Mouse (Mus musculus) retina, adult 2 months (tissue): ENCODE measurements around the gene Ankrd44.

ENCODE experiments used
- DNase-seq: peaks from one replicate; pipeline ENCODE4 v3.0.0-alpha.2; 2012; ENCODE audit warnings: low read depth, low spot score

The Ankrd44 gene

DNA sequence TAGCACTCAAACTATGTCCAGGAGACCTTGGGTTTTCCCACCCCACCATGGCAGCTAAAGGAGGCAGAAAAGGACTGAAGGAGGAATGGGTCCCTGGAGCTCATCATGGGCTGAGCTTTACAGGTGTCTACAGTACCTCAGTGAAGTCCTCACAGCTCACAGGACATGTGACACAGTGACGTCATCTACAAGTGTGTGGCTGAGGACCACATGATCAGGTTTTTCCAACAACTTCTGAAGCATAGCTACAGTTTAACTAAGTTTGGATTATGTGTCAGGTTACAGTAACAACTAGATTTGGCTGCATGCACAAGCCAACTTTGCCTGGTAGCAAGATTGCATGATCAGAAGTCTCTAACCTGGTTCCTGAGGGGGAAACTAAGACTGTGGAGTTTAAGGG lies 78.9 kb downstream of the Ankrd44 start:
- no peak for DNase-seq

DNA sequence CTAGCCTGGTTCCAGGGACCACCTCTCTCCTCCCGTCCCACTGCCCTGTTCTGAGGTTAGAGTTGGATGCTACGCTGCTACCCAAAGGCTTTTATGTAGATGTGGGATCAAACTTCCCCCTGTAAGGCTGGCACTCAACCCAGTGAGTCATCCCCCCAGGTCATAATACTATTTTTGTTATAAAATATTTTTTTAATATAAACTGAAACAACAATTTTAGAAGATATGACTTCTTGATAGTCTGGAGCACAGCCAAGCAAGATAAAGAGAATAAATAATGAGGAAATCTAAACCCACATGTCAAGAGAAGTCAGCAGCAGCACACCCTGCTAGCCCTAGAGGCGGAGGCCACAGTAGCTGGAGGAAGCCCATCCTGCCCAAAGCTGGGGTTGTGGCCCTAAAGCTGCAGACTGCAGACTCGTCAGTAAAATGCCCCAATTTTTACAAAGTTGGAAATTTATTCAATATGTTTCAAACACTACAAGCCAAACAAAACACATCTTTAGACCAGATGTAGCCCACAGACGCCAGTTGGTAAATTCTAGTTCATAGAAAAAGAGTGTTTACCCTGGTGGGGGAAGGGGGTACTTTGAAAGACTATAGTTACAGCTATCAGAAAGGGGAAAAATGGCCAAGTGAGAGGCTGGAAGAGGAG lies 79.7 kb downstream of the Ankrd44 start:
- no peak for DNase-seq

DNA sequence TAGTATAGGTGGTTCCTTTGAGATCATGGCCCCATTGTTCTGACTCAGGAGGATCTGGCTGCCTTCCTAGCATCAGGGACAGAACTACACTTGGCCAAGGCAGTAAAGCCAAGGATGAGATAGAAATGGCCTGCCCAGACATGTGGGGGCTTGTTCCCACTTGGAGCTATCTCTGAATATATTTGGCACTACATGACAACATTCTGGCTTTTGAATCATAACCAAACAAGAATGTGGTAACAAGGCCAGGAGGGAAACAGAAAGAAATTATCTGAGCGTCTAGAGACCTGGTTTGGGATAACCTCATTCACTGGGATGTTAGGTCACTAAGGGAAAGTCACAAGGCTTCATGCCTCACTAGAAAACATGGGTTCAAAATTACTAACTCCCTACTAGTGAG lies 81.8 kb downstream of the Ankrd44 start:
- no peak for DNase-seq

DNA sequence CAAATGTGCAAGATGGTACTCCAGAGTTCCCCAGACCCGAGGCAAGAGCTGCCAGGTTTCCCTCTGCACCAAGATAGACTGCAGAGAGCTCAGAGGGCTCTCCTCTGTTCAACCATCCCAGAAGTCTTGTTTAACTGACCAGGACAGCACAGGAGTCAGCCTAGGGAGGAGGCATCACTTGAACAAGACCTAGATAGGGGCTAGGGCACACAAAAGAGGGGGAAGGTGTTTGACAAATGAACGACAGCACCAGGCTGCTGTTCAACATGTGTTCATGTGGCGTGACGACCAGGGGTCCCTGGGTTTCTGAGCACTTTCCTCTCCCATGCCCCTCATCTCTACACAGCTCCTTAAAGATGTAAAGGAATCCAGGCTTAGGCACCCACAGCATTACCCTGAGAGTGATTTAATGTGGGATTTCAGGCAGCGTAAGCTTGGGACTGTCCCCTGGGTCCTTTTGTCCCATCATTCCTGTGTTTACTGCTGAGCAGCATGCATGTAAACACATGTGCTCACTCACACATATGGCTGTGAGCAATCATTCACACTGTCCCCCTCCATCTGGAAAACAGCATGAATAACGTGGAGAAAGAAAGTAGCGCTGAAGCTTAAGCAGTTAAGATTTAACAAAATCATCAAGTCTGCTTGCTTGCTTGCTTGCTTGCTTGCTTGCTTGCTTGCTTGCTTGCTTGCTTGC lies 83.3 kb downstream of the Ankrd44 start:
- DNase-seq = no peak

DNA sequence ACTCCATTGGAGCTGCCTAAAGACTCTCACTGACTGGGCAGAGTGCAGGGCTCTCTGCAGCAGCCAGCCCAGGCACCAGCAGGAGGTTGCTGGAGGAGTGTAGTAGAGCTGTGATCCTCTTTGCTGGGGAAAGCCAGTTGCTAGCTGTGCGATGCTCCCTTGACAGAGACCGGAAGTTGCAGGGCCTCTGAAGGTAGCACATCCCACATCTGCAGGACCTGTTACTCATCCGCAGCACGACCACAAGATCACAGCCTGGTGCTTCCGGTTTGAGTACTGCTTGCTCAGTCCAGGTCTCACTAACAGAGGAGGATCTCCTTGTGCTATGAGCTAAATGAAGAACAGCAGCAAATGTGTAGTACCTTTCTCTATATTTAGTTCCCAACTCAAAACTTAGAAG lies 84.4 kb downstream of the Ankrd44 start:
- DNase-seq = no peak

DNA sequence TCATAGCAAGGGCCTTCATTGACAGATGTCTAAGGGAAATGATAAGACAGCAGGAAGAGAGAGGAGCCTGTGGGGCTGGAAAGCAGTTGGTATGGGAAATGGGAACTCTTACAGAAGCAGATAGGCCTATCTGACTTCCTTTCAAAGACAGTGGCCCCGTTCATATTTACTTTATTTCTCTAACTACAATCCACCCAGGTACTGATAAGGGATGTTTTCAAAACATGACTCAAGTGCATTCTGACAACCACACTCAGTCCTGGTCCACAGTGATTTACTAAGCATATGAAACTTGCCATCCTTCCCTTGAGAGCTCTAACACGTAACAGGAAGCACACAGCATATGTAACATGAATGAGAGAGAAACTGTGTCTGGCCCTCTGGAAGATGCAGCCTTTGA lies 86.1 kb downstream of the Ankrd44 start:
- no peak for DNase-seq

DNA sequence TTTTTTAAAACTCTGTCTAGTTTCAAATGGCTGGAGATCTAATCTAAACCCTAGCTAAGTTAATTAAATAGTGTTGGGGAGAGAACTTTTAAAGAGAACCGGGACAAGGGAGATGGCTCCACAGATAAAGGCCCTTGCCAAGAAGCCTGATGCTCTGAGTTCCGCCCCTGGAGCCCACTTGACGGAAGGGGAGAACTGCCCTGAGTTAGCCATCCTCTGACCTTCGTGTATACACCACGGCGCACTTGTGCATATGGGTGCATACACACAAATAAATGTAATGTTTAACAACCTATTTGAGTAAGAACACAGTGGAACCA lies 87.7 kb downstream of the Ankrd44 start:
- DNase-seq = no peak

DNA sequence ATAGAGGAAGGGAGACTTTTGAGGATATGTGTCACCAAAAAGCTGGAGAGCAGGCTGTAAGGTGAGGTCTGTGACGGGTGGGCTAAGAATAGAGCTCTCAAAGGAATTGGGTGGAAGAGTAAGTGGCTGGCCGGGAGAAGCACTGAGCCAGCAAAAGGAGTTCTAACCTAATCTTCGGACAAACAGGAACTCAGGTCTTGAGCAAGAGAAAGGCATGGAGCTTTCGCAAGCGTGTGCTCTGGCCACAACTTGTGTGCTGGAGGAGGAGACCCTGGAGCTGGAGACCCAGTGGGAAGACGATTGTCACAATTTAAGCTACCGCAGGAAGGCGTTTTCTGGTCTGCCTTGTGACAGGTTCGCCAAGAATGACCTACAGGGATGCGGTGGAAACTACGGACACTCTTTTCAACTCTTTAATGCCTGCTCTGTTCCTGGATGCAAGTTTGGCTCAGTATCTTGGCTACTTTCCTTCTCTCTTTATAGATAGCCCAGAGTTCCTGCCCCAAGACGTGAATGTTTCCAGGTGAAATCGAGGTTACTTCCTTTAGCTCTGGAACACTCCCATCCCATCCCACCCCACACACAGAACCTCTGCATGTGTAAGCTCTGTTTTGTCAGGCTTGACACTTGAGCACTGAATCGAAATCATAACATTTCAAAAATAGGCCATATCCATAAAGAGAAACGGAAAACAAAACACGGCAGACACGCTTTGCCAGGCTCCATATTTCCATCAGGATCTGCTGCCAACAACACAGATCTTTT lies 88.3 kb downstream of the Ankrd44 start:
- no peak for DNase-seq

DNA sequence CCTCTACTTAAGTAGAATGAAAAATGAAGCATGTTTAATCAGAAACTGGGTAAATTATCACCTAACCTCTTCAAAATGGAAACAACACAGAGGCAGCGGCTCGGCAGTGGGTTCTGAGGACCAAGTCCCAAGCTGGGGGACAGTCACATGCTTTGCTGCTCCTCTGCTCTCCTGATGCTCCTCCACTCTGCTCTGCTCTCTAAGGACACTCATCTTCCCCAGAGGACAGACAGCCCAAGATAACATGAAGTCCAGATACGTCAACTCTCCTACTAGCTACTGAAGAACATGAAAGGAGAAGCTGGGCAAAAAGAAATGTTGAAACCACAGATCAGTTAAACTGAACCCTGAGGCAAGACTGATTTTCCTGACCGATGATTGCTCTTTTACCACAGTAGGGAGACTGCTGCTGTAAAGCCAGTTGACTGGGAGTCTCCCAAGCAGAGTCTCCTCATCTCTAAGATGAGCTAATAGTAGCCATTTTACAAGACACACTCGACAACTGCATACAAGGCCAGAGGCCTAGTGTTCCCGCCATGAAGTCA lies 90.5 kb downstream of the Ankrd44 start:
- no peak for DNase-seq

DNA sequence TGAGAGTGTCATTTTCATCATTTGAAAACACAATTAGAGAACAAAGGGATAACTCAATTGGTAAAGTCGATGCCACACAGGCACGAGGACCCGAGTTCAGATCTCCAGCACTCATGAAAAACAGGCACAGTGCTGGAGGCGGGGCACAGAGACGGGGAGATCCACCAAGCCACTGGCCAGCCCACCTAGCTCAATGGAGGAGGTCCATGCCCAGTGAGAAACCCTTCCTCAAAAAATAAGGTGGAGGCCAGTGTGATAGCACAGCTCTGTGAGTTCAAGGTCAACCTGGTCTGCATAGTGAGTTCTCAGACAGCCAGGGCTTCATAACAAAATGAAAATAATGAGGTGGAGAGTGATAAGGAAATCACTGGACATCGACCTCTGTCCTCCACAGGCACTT lies 93.0 kb downstream of the Ankrd44 start:
- DNase-seq = no peak

DNA sequence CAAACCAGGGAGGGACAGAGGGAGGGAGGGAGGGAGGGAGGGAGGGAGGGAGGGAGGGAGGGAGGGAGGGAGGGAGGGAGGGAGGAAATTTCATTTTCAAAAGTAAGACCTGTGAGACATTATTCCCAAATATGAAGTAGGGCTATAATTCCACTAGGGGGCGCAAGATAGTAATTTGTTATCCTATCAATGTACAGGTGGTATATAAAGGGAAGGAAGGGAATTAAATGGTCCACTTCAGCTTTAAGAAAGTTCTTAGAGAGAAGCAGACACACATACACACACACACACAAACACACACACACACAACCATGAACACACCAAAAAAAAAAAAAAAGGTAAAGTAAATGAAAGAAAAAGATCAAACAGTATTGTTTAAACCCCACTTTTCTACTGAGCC lies 93.4 kb downstream of the Ankrd44 start:
- DNase-seq = peak; percentile 61

DNA sequence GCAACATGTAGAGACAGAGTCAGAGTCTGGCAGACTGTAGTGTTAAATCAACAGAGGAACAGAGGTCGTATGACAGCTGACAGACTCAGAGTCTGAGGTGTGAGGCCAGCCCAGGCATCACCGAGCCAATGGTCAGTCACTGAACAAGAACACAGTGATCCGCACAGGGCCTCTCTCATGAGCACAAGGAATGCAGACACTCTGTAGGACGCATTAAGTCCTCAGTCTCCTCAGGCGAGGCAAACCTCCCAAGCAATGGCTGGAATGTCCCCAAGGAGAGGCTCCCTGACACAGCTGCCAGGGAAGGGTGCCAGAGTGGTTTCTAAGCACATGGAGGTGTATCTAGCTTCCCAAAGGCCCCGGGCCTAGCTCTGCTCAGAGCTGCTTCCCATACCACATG lies 96.0 kb downstream of the Ankrd44 start:
- DNase-seq = no peak

DNA sequence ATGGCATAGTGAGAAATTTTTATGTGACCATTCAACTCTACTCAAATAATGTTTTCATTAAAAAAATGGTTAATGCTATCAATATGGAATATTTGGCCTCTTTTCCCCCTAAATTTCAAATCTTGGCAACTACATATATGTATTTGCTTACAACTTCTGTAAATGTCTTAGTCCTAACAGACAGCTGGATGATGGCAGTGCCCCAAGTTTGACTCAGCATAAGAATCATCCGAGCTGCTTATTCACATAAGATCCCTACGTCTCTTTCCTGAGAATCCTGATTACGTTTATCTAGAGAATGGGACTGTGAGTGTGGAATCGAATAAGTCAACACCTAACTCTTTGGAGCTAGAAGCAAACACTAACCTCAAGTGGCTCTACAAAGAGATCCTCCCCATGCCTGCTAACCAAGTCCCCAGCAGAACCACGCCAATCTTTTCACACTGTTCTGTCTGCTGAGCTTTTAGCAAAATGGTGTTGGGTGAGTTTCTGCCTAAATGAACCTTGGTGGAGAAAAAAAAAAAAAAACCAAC lies 96.4 kb downstream of the Ankrd44 start:
- no peak for DNase-seq

DNA sequence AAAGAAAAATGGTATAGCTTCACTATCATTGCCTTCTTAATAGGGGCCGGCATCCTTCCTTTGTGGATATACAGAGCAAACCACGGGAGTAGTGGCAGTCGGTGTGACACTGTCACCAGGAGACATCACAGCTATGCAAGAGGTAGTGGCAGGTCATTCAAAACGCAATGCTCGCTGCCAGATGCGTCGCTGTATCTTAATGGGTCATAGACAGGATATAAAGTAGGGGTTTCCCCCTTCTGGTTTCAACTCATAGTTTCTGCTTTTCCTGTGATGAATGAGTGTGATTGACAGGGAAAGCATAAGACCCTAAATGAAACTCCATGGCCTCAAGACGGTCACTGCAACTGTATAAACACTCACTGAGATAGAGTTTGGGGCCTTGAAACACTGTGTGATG lies 98.4 kb downstream of the Ankrd44 start:
- no peak for DNase-seq

DNA sequence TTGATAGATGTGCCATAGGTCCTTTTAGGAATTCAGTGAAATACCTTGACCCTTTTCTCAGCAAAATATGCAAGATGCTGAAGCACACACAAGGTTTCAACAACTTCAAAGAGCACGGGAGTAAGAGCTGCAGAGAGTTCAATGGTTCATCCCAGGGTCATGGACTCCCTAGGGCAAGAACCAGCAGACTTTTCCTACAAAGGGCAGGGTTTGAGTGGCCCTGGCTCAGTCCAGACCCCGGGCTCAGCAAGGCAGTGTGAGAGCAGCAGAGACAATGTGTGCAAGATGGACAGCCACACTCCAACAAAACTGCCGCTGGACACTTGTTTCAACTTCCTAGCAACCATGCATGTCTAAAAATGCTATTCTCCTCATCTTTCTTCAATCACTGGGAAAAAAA lies 98.8 kb downstream of the Ankrd44 start:
- DNase-seq = no peak

DNA sequence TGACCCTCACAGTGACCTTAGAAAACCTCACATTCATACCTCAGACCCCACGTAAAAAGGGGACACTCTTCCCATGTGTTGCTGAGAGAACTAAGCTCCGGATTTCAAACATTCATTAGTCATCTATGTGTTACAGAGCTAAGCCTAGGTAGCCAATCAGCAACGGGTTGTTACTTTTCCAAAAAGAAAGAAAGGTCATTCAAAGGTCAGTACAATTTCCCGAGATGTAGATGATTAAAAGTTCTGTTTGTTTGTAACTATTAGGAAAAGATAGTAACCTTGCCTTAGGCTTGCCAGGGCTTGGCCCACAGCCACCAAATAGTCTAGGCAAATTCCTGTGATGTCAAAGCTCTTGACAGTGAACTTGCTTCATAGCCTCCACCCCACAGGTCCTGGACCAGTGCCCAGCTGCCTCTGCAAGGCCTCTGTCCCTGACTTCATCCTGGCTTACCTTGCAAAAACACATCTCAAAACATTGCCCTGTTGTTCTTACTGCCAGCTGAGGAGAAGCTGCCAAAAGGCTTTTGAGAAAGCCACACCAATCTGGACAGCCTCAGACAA lies 99.7 kb downstream of the Ankrd44 start:
- DNase-seq = no peak

DNA sequence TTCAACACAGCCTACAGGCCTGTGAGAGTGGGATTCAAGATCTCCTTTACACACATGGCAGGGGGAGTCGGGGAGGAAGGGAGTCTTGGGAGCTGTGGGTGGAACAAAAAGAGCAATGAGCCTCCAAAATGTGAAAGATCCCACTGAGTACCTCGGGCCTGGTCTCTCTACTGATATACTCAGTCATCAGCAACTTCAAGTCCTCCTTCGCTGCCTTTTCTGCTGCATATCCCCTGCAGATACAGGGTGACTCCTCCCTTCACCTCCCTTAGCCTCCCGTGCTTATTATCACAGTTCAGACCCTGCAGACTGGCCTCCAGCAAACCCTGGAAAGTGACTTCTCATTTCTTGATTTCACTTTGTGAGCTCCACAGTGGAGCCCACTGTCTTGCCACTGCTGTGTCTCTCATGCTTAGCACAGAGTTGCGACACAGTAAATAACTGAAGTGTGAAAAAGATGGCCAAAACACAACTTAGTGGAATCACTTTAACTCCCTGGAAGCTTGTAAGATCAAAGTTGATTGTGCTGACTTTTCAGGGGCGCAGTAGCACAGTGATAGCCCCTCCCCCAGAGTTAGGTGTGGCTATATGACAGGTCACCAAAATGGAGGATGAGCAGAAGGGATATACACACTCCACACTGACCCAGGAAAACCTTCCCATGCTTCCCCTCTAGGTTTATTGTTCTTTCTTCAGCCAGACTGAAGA lies 100.3 kb downstream of the Ankrd44 start:
- no peak for DNase-seq

DNA sequence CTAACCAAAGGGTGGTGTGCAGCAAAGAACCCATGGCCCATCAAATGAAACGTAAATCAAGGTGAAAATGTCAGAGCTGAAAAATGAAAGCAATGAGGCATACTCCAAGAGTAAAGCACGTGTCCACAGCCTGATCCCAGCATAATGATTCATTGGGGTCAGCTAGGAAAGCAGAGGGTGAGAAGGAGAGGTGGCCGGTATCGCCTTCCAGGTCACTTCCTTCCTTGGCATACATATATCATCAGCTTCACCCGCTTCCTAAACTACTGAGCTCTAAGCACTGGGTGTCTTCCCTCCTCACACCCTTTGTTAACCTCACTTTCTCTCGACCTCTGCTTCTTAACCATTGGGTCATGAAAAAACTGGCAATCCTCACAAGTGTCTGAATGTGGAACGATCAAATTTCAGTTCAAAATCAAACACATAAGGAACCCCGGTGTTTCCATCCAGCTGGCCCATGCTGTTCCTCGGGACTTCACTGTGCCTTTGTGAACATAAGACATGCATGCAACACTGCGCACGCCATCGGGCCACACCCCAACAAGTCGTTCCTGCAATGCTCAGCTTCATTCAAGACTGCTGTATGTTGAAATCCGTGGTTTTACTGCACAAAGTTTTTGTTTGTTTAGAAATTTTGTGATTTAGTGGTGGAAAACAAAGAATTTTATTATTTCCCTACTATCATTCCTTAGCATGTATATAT lies 101.9 kb downstream of the Ankrd44 start:
- DNase-seq = no peak

DNA sequence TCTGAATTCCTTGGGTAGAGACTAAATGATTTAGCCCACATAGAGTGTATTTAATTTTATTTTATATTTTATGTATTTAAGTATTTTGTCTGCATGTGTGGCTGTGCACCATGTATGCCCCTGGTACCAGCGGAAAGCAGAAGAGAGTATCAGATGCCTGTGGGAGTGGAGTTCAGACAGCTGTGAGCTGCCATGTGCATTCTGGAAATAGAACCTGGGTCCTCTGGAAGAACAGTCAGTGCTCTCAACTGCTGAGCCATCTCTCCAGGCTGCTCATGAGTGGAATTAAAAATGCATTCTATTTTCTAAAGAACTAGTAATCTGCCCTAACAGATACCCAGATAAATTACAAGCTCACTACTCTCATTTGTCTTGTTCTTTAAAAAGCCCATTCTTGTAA lies 104.4 kb downstream of the Ankrd44 start:
- no peak for DNase-seq

DNA sequence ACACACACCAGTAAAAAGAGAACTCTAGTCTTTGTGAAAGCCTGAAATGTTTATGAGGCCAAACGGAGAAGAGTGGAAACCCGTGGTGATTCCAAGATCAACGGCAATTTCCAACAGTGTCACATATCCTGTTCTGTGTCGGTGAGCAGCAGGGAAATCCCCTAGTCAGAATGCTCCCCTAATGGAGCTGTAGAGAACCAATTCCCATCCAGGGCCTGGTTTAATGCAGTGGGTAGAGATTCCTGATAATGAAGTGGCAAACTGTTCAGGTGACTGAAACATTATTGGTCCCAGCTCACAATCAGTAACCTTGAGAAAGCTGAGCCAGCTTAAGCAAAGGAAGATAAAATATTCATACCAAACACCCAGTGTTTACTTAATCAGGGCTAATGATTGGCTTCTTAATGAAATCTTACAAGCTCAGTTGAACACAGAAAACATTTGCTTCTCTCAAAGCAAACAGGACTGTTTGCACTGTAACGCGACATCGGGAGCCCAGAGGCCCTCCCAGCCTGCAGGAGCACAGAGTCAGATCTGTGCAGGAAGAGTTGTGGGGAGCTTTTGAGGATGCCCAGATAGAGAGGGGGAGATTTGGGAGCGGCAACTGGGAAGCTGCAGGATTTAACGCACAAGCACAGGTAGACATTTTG lies 110.9 kb downstream of the Ankrd44 start:
- DNase-seq = no peak
